Mouse (Mus musculus) lung, postnatal 0 days (tissue): ENCODE results near the gene Lpp.

Experiments
- CTCF ChIP-seq: IDR thresholded peaks from 2 replicates; pipeline ENCODE4 v1.5.1; 2016; ENCODE audit warnings: antibody characterized with exemption, mild to moderate bottlenecking
- EP300 ChIP-seq: IDR thresholded peaks from 2 replicates; pipeline ENCODE4 v1.6.1; 2016; ENCODE audit warnings: antibody characterized with exemption, mild to moderate bottlenecking, control low read depth

DNA sequence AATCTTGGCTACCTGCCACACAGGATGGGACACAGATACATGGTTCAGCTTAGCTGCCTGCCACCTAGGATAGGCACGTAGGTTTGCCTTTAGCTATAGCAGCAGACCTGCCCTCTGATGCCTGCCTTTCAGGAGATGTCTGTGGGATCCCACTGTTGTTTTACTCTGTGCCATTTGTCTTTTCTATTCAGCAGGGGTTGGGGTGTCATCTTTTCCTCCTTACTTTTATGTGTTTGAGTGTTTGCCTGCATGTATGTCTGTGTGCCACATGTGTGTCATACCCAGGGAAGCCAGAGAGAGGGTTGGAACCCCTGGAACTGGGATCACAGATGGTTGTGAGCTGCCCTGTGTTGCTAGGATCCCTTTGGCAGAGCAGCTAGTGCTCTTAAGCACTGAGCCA is 84.7 kb downstream of the Lpp start:
- TF ChIP-seq EP300 (no peak), CTCF (no peak)
